Comparison of ENCODE assay signal across 31 mouse cellular contexts in genomic region chr10:77852559-77852958, GRCm38 (mm10). TPM values are rescaled to one million over a fixed set of nuclear protein-coding genes. Genes with fewer than 3 reads are reported as not detected.
"Had no signal": no experiment of that assay in that cellular context is flagged by ENCODE, and none has a peak within 500 bp of the region (broad histone marks: within the 10 kb centered on the region; RNA-seq: fewer than 3 reads in every experiment).

Gm10318 (plus strand) TSS chr10:77852859.

- DNase-seq: kidney, adult 2 months; kidney, postnatal 25 days; layer of hippocampus, adult 9-11 months; liver; lung, adult 18-20 months; lung, postnatal 10 days; lung, postnatal 36 days; right cerebral cortex, postnatal 25 days; spleen, adult 18-20 months; thymus, adult 18-20 months; thymus, postnatal 36 days had no signal

- ATAC-seq: liver, embryonic 12.5 days had no signal

- H3K36me3 ChIP-seq: limb, embryonic 10.5 days; limb, embryonic 13.5 days; liver, embryonic 12.5 days; liver, embryonic 15.5 days; lung, embryonic 15.5 days; stomach, embryonic 15.5 days had no signal

- H3K4me1 ChIP-seq: limb, embryonic 13.5 days; liver, embryonic 12.5 days; liver, embryonic 15.5 days; lung, embryonic 15.5 days; stomach, embryonic 15.5 days had no signal

- H3K4me2 ChIP-seq: limb, embryonic 13.5 days; liver, embryonic 12.5 days; liver, embryonic 15.5 days; lung, embryonic 15.5 days; midbrain, embryonic 11.5 days; stomach, embryonic 15.5 days had no signal

- H3K27ac ChIP-seq: kidney, postnatal 0 days; layer of hippocampus, adult 2 months; limb, embryonic 10.5 days; limb, embryonic 13.5 days; liver, embryonic 12.5 days; liver, embryonic 15.5 days; lung, embryonic 15.5 days; stomach, embryonic 15.5 days had no signal

- H3K27me3 ChIP-seq: limb, embryonic 13.5 days; liver, embryonic 12.5 days; liver, embryonic 15.5 days; lung, embryonic 15.5 days; stomach, embryonic 15.5 days had no signal

- H3K9me3 ChIP-seq: limb, embryonic 10.5 days; limb, embryonic 13.5 days; liver, embryonic 12.5 days; liver, embryonic 15.5 days; lung, embryonic 15.5 days; stomach, embryonic 15.5 days had no signal

- H3K9ac ChIP-seq: limb, embryonic 13.5 days; liver, embryonic 12.5 days; liver, embryonic 15.5 days; lung, embryonic 15.5 days; stomach, embryonic 15.5 days had no signal

- H3K4me3 ChIP-seq: layer of hippocampus, adult 2 months; limb, embryonic 10.5 days; limb, embryonic 13.5 days; liver, embryonic 12.5 days; liver, embryonic 15.5 days; lung, embryonic 15.5 days; megakaryocyte, embryonic 14.5 days; stomach, embryonic 15.5 days had no signal

RNA-seq across cellular contexts. Expression of gene Gm10318, which starts in this region (rescaled TPM):
- total RNA-seq: layer of hippocampus, adult 2 months; layer of hippocampus, postnatal 25 days; left cerebral cortex, adult 18-20 months; left cerebral cortex, postnatal 25 days; midbrain, postnatal 0 days had no signal
- polyA plus RNA-seq: kidney, adult 2 months; kidney, embryonic 14.5 days; kidney, postnatal 0 days; large intestine, adult 2 months; limb, embryonic 10.5 days; limb, embryonic 13.5 days; liver, embryonic 12.5 days; liver, embryonic 15.5 days; lung, embryonic 15.5 days; midbrain, embryonic 11.5 days; midbrain, postnatal 0 days; neural tube, embryonic 11.5 days; neural tube, embryonic 14.5 days; stomach, embryonic 15.5 days; testis, adult 2 months; urinary bladder, adult 2 months had no signal
